Mouse (Mus musculus): ENCODE data around the gene Lin28b. TPM values are rescaled to one million over a fixed set of nuclear protein-coding genes. Genes with fewer than 3 reads are reported as not detected.
A peak's percentile ranks its signal among the peaks of the same experiment; 100 is the strongest.
"Not testable (repeated sequence)": the region's sequence is repeated elsewhere in the genome, so short reads cannot be mapped to it uniquely, and the experiment has no call there.

Gene Lin28b
- polyA plus RNA-seq, 1 experiment from 2014 or later, result 2.9 TPM

GRCm38 (mm10) chr10:45356091-45356490, 130.1 kb downstream of the Lin28b start:
- 81% methylated on average over 6 of the region's 6 CpGs for WGBS
- Histone ChIP-seq H3K4me3 (no peak overlapping the region), H3K27me3 (replicated peaks) (no peaks in the 10 kb centered on the region), H3K9me3 (no peaks in the 10 kb centered on the region), H3K4me2 (no peak overlapping the region), H3K36me3 (peaks cover 91% of the 10 kb centered on the region), H3K9ac (no peak overlapping the region), H3K27ac (replicated peaks) (no peak overlapping the region), H3K4me1 (no peaks in the 10 kb centered on the region)
- ATAC-seq (ENCODE audit: extremely low read depth, insufficient number of reproducible peaks, low FRiP score, low TSS enrichment), result no peak

- not testable (repeated sequence) for H3K27me3 ChIP-seq (replicated peaks); H3K9me3 ChIP-seq; H3K9ac ChIP-seq; H3K4me2 ChIP-seq; H3K4me3 ChIP-seq; H3K27ac ChIP-seq (replicated peaks); H3K4me1 ChIP-seq; ATAC-seq (ENCODE audit: extremely low read depth, insufficient number of reproducible peaks, low FRiP score, low TSS enrichment)
- peaks cover 91% of the 10 kb centered on the region for H3K36me3 ChIP-seq
- WGBS, result 76% methylated on average over 3 of the region's 3 CpGs
Measured at GRCm38 (mm10) chr10:45348143-45348542, 138.1 kb downstream of the Lin28b start.

- H3K9me3 ChIP-seq, result peaks cover 6% of the 10 kb centered on the region
- no peak overlapping the region for H3K9ac ChIP-seq
- no peak for ATAC-seq (ENCODE audit: extremely low read depth, insufficient number of reproducible peaks, low FRiP score, low TSS enrichment)
- no peak overlapping the region for H3K4me3 ChIP-seq
- H3K4me1 ChIP-seq, result peaks cover 3% of the 10 kb centered on the region; the same call in 1 of the 2 replicates
- no peaks in the 10 kb centered on the region for H3K27me3 ChIP-seq (replicated peaks)
- no peak overlapping the region for H3K27ac ChIP-seq (replicated peaks)
- peaks cover 92% of the 10 kb centered on the region for H3K36me3 ChIP-seq
- no peak overlapping the region for H3K4me2 ChIP-seq
- WGBS, result 80% methylated on average over 9 of the region's 9 CpGs
Measured at GRCm38 (mm10) chr10:45345217-45345616, 141.0 kb downstream of the Lin28b start.

- H3K9me3 ChIP-seq, result peaks cover 6% of the 10 kb centered on the region
- ATAC-seq (ENCODE audit: extremely low read depth, insufficient number of reproducible peaks, low FRiP score, low TSS enrichment), result no peak
- 77% methylated on average over 4 of the region's 4 CpGs for WGBS
- no peak overlapping the region for H3K9ac ChIP-seq
- peaks cover 9% of the 10 kb centered on the region for H3K4me1 ChIP-seq
- peaks cover 89% of the 10 kb centered on the region for H3K36me3 ChIP-seq
- no peak overlapping the region for H3K27ac ChIP-seq (replicated peaks)
- no peaks in the 10 kb centered on the region for H3K27me3 ChIP-seq (replicated peaks)
- H3K4me3 ChIP-seq, result no peak overlapping the region
- H3K4me2 ChIP-seq, result no peak overlapping the region
Measured at GRCm38 (mm10) chr10:45344381-45344780, 141.8 kb downstream of the Lin28b start.

- Histone ChIP-seq H3K4me1 (peaks cover 20% of the 10 kb centered on the region), H3K4me3 (peak overlapping the region; percentile 37; the same call in 1 of the 2 replicates), H3K9ac (peak overlapping the region; percentile 67; the same call in 1 of the 2 replicates), H3K9me3 (peaks cover 3% of the 10 kb centered on the region), H3K27me3 (replicated peaks) (peaks cover 5% of the 10 kb centered on the region; the same call in 1 of the 2 replicates), H3K27ac (replicated peaks) (no peak overlapping the region; the same call in 1 of the 2 replicates), H3K4me2 (peak overlapping the region; percentile 76), H3K36me3 (peaks cover 49% of the 10 kb centered on the region)
- WGBS, result 53% methylated on average over 7 of the region's 7 CpGs
- no peak for ATAC-seq (ENCODE audit: extremely low read depth, insufficient number of reproducible peaks, low FRiP score, low TSS enrichment)
Measured at GRCm38 (mm10) chr10:45339106-45339505, 147.1 kb downstream of the Lin28b start.

GRCm38 (mm10) chr10:45335434-45336422, 150.5 kb downstream of the Lin28b start, which contains the start of gene Bves:
Gene Bves (plus strand): TSS chr10:45335772.
- ATAC-seq (ENCODE audit: extremely low read depth, insufficient number of reproducible peaks, low FRiP score, low TSS enrichment), result peak; percentile 77
- peaks cover 7% of the 10 kb centered on the region; the same call in 1 of the 2 replicates for H3K27me3 ChIP-seq (replicated peaks)
- peak within 1 kb of the TSS; percentile 97 for H3K27ac ChIP-seq (replicated peaks)

GRCm38 (mm10) chr10:45334925-45335324, 151.3 kb downstream of the Lin28b start:
- Histone ChIP-seq H3K4me2 (peak overlapping the region; percentile 76), H3K36me3 (peaks cover 8% of the 10 kb centered on the region), H3K27ac (replicated peaks) (peak overlapping the region; percentile 97), H3K4me3 (peak overlapping the region; percentile 82), H3K9ac (peak overlapping the region; percentile 99), H3K9me3 (no peaks in the 10 kb centered on the region), H3K27me3 (replicated peaks) (peaks cover 7% of the 10 kb centered on the region; the same call in 1 of the 2 replicates), H3K4me1 (peaks cover 14% of the 10 kb centered on the region)
- 35% methylated on average over 7 of the region's 7 CpGs for WGBS
- ATAC-seq (ENCODE audit: extremely low read depth, insufficient number of reproducible peaks, low FRiP score, low TSS enrichment), result no peak

More at GRCm38 (mm10) chr10:45335434-45336422, 150.5 kb downstream of the Lin28b start, which contains the start of gene Bves:
- Histone ChIP-seq H3K9ac (peak within 1 kb of the TSS; percentile 99), H3K36me3 (peaks cover 16% of the 10 kb centered on the region), H3K9me3 (no peaks in the 10 kb centered on the region), H3K4me2 (peak within 1 kb of the TSS; percentile 76), H3K4me1 (peaks cover 20% of the 10 kb centered on the region), H3K4me3 (peak within 1 kb of the TSS; percentile 82)
- WGBS, result 1% methylated on average over 107 of the region's 116 CpGs

GRCm38 (mm10) chr10:45328196-45329000, 157.8 kb downstream of the Lin28b start:
- Histone ChIP-seq H3K4me2 (no peak overlapping the region), H3K36me3 (no peaks in the 10 kb centered on the region), H3K9me3 (no peaks in the 10 kb centered on the region), H3K9ac (no peak overlapping the region), H3K27ac (replicated peaks) (no peak overlapping the region), H3K27me3 (replicated peaks) (no peaks in the 10 kb centered on the region), H3K4me3 (no peak overlapping the region), H3K4me1 (0 out of 2 replicates have a peak, but pooled peaks cover 5% of the 10 kb centered on the region)
- ATAC-seq (ENCODE audit: extremely low read depth, insufficient number of reproducible peaks, low FRiP score, low TSS enrichment), result no peak
- WGBS, result 79% methylated on average over 7 of the region's 7 CpGs

Other genes with a start within 250 kb of the Lin28b start
- gene Bves, start 150.6 kb downstream of the Lin28b start, polyA plus RNA-seq (2015; fragmentation: Nextera tagmentation; extraction: Ambion mirVana), result 71.7 and 84.7 TPM in 2 replicates
- 13.0 and 14.8 TPM in 2 replicates for gene Hace1, start 91.4 kb upstream of the Lin28b start, polyA plus RNA-seq (2015; fragmentation: Nextera tagmentation; extraction: Ambion mirVana)